Mouse (Mus musculus) heart, adult 11 months (tissue): Measurements from ENCODE around the gene Mag.
A peak's percentile ranks its signal among the peaks of the same experiment; 100 is the strongest.

ENCODE experiments used
- DNase-seq: peaks from one replicate; pipeline ENCODE4 v3.0.0; 2022

The Mag gene

DNA sequence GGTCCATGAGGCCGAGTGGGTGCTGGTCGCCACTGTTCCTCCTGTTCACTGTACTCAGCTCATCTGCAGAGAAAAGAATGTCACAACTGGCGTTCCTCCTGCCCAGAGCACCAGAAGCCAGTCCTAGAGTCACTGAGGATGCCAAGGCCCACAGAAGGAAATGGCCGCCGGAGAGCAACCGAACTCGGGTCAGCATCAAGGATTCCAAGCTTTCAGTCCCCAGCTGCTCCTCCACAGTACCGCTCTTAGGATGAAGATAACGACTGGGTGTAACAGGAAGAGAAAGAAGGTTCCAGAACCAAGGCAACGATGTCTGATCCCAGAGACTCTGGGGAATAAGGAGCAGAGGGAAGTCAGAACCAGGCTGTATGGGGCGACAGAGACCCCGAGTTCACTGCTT lies 53.2 kb downstream of the Mag start, which contains the start of gene Ffar1:
Gene Ffar1 (minus strand): TSS at position 101 of the 400 bp plus-strand sequence.
- DNase-seq: no peak

DNA sequence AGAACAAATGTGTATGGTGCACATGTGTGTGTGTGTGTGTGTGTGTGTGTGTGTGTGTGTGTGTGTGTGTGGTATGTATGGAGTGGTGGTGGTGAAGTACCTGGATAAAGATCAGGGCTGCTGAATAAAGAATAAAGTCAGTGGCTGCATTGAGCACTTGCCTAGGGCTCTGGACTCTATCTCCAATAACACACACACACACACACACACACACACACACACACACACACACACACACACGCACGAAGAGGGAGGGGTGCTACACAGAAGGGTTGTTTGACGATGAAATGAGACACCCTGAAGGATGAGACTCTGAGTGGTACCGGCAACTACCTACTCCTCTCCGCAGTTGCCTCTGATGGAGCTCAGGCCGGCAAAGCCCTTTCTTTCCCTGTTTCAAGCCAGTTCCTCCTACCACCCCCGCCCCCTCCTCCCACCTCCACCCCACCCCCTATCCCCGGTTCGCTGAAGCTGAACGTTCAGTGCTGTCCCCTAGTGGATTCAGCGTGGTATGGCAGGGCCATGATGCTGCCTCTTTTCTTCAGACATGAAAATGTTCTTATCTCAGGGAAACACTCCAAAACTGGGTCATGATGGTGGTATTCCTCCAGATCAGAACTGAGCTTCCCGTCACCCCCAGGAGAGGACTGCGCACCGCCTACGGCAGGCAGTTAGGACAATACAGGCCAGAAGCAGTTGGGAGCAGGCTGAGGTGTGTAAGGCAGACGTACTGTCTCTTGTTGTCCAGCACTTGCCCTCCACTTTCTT lies 54.9 kb downstream of the Mag start:
- DNase-seq: peak; percentile 86

DNA sequence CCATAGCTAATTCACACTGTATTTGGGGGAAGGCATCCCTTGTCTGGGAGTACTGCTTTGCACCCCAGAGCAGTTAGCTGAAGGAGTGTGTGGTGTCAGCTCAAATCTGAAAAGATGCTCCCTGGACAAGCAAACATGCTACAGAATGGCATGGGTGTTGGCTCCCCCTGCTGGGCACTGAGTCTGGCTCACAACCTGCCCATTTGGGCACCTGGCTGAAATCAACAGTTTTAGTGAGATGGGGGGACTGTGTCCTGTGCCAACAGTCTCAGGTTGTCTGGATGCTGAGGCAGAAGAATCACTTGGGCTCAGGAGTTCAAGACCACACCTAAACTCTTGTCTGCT lies 55.4 kb downstream of the Mag start:
- peak; percentile 90 for DNase-seq

DNA sequence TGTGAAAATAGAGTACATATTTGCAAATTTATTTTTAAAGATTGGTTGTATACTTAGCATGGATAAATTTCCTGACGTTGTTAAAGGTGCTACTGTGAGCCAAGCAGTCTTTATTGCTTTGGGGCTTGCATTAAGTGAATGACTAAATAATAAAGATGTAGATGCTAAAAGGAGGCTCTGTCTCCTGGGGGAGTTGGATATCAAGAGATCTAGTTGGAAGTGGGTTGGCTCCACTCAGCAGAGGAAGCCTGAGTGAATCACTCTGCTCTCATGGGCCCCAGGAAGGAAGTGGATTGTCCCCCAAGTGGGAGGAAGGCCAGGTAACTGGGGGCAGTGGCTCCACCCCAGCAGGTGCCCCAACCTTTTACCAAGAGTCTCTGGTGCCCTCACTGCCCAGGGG lies 56.9 kb downstream of the Mag start:
- no peak for DNase-seq

DNA sequence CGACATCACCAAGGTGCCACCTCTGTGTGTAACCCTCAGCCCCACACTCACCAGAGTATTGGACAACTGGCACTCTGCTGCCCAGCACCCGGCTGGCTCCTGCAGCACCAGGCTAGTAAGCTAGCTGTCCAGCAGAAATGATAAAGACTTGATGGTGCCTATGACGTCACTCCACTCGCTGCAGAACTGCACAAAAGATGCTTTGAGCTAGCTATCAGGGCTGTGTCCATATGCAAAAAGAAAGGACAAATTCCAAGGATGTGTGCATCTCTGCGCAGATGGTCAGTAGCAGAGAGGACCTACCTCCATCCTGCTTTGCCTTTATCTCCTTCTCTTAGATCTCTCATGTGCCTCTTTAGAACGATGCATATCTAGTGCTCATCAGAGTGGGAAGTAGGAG lies 58.6 kb downstream of the Mag start, which contains the start of gene Ffar3:
Gene Ffar3 (minus strand): TSS at position 101 of the 400 bp plus-strand sequence.
- DNase-seq: no peak

DNA sequence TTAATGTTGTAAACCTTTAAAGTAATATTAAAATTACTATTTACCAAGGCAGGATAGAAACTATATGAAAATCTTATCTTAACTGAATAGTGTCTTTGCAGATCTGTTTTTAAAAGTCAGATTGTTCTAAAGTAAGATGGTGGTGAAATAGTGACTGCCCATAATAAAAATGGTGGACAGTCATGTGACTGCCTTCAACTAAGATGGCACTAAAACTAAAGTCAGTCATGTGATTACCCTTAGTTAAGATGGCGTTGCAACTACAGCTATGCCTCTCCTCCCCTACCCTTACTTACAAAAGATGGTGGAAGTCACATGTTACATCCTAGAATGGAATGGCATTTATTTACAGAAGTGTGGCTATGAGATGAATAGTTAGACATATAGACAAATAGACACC lies 63.3 kb downstream of the Mag start:
- no peak for DNase-seq
